Mouse (Mus musculus) lung, embryonic 14.5 days (tissue): ENCODE data around the gene Tmem150a. TPM values are rescaled to one million over a fixed set of nuclear protein-coding genes. Genes with fewer than 3 reads are reported as not detected.

Experiments used
- ATAC-seq: fragments of 200-750 bp; cut with Nextera tagmentation; 2 replicates; pipeline ENCODE4 v1.8.0; 2017; ENCODE audit warnings: mild to moderate bottlenecking, moderate TSS enrichment, moderate library complexity; ENCODE audit not compliant: insufficient read depth
- DNase-seq: peaks from one replicate; pipeline ENCODE4 v3.0.0-alpha.2; 2015
- H3K27ac ChIP-seq: fragments of 300-500 bp; sonication (generic); 2 replicates; pipeline ENCODE4 v1.5.1; 2014; ENCODE audit warnings: low read depth, mild to moderate bottlenecking, moderate library complexity
- H3K27me3 ChIP-seq: fragments of 300-500 bp; sonication (generic); 2 replicates; pipeline ENCODE4 v1.6.1; 2014; ENCODE audit warnings: low read length, control low read depth; ENCODE audit not compliant: insufficient read depth
- H3K36me3 ChIP-seq: fragments of 300-500 bp; sonication (generic); 2 replicates; pipeline ENCODE4 v1.6.1; 2014; ENCODE audit warnings: control low read depth; ENCODE audit not compliant: insufficient read depth
- H3K4me1 ChIP-seq: fragments of 300-500 bp; sonication (generic); 2 replicates; pipeline ENCODE4 v1.6.1; 2014; ENCODE audit warnings: antibody characterized with exemption, control low read depth; ENCODE audit not compliant: insufficient read depth
- H3K4me2 ChIP-seq: fragments of 300-500 bp; sonication (generic); 2 replicates; pipeline ENCODE4 v1.6.1; 2014; ENCODE audit warnings: mild to moderate bottlenecking
- H3K4me3 ChIP-seq: fragments of 300-500 bp; sonication (generic); 2 replicates; pipeline ENCODE4 v1.5.1; 2014; ENCODE audit warnings: low read depth, low read length
- H3K9ac ChIP-seq: fragments of 300-500 bp; sonication (generic); 2 replicates; pipeline ENCODE4 v1.6.1; 2014
- H3K9me3 ChIP-seq: fragments of 300-500 bp; sonication (generic); 2 replicates; pipeline ENCODE4 v1.6.1; 2016; ENCODE audit warnings: low read depth, low read length, control low read depth
- CTCF ChIP-seq: IDR thresholded peaks from 2 replicates; pipeline ENCODE4 v1.5.1; 2016; ENCODE audit warnings: antibody characterized with exemption, low read depth
- WGBS: fragments of 180-500 bp; shearing (Covaris S2); extraction: QIAGEN DNeasy Blood & Tissue Kit; methylation state at CpG from one replicate; pipeline ENCODE4 v1.1.7; 2014; 5-methylcytosine and 5-hydroxymethylcytosine counted together
- polyA plus RNA-seq: library from polyadenylated mRNA; unstranded; fragments of >200 nt; fragmentation: Nextera tagmentation; extraction: Ambion mirVana; gene quantifications from 2 replicates; pipeline ENCODE4 v1.2.1, GENCODE M21; 2014

Tmem150a gene
- polyA plus RNA-seq, 1 experiment from 2014 or later = 10.3 TPM

- Histone ChIP-seq H3K4me2 (no peak overlapping the region), H3K9ac (no peak overlapping the region), H3K9me3 (no peaks in the 10 kb centered on the region), H3K27me3 (no peaks in the 10 kb centered on the region), H3K4me1 (peaks cover 9% of the 10 kb centered on the region; the same call in 1 of the 2 replicates), H3K36me3 (peaks cover 31% of the 10 kb centered on the region), H3K27ac (no peak overlapping the region), H3K4me3 (no peak overlapping the region)
- 91% methylated on average over 2 of the region's 2 CpGs for WGBS
- no peak for DNase-seq
- TF ChIP-seq CTCF = no peak
- no peak for ATAC-seq
Observed at GRCm38 (mm10) chr6:72350214-72350613, 5.0 kb upstream of the Tmem150a start.

GRCm38 (mm10) chr6:72352636-72353405, 2.4 kb upstream of the Tmem150a start:
- Histone ChIP-seq H3K27me3 (no peaks in the 10 kb centered on the region), H3K4me1 (peaks cover 9% of the 10 kb centered on the region; the same call in 1 of the 2 replicates), H3K4me3 (no peak overlapping the region), H3K36me3 (peaks cover 32% of the 10 kb centered on the region), H3K9me3 (no peaks in the 10 kb centered on the region), H3K4me2 (peak overlapping the region; percentile 33), H3K27ac (peak overlapping the region; percentile 48; the same call in 1 of the 2 replicates), H3K9ac (no peak overlapping the region)
- WGBS = 42% methylated on average over 5 of the region's 5 CpGs
- TF ChIP-seq CTCF = no peak
- DNase-seq (peak; percentile 88), ATAC-seq (no peak)

- no peak for TF ChIP-seq CTCF
- H3K27ac ChIP-seq = no peak overlapping the region
- peaks cover 6% of the 10 kb centered on the region; the same call in 1 of the 2 replicates for H3K4me1 ChIP-seq
Observed at GRCm38 (mm10) chr6:72354025-72354424, 1.2 kb upstream of the Tmem150a start.

GRCm38 (mm10) chr6:72356001-72356532, 820 bp downstream of the Tmem150a start:
- WGBS = 29% methylated on average over 8 of the region's 8 CpGs
- DNase-seq (no peak), ATAC-seq (no peak)
- H3K4me1 ChIP-seq = peaks cover 6% of the 10 kb centered on the region; the same call in 1 of the 2 replicates
- TF ChIP-seq CTCF = no peak
- H3K9ac ChIP-seq = peak overlapping the region; percentile 60
- no peaks in the 10 kb centered on the region for H3K27me3 ChIP-seq
- H3K4me2 ChIP-seq = peak overlapping the region; percentile 95
- no peak overlapping the region for H3K27ac ChIP-seq
- H3K4me3 ChIP-seq = peak overlapping the region; percentile 61
- H3K9me3 ChIP-seq = no peaks in the 10 kb centered on the region
- peaks cover 31% of the 10 kb centered on the region for H3K36me3 ChIP-seq

More at GRCm38 (mm10) chr6:72354025-72354424, 1.2 kb upstream of the Tmem150a start:
- Histone ChIP-seq H3K27me3 (no peaks in the 10 kb centered on the region), H3K4me2 (no peak overlapping the region), H3K9me3 (no peaks in the 10 kb centered on the region), H3K36me3 (peaks cover 36% of the 10 kb centered on the region), H3K9ac (no peak overlapping the region), H3K4me3 (no peak overlapping the region)
- 68% methylated on average over 1 of the region's 1 CpGs for WGBS
- DNase-seq (no peak), ATAC-seq (no peak)

GRCm38 (mm10) chr6:72357164-72358079, 2.2 kb downstream of the Tmem150a start:
- Histone ChIP-seq H3K4me2 (no peak overlapping the region), H3K9ac (no peak overlapping the region), H3K4me3 (no peak overlapping the region), H3K27me3 (no peaks in the 10 kb centered on the region), H3K36me3 (peaks cover 28% of the 10 kb centered on the region), H3K9me3 (no peaks in the 10 kb centered on the region), H3K4me1 (peaks cover 8% of the 10 kb centered on the region; the same call in 1 of the 2 replicates), H3K27ac (no peak overlapping the region)
- DNase-seq (no peak), ATAC-seq (no peak)
- WGBS = 56% methylated on average over 5 of the region's 5 CpGs
- no peak for TF ChIP-seq CTCF

- no peak overlapping the region for H3K9ac ChIP-seq
- TF ChIP-seq CTCF = no peak
- H3K4me1 ChIP-seq = 0 out of 2 replicates have a peak, but pooled peaks cover 4% of the 10 kb centered on the region
- WGBS = 89% methylated on average over 10 of the region's 10 CpGs
- peaks cover 28% of the 10 kb centered on the region for H3K36me3 ChIP-seq
- no peak for DNase-seq
- H3K27ac ChIP-seq = no peak overlapping the region
- no peak for ATAC-seq
- H3K4me3 ChIP-seq = no peak overlapping the region
- no peaks in the 10 kb centered on the region for H3K27me3 ChIP-seq
- no peaks in the 10 kb centered on the region for H3K9me3 ChIP-seq
- H3K4me2 ChIP-seq = no peak overlapping the region
Observed at GRCm38 (mm10) chr6:72358086-72358764, 3.0 kb downstream of the Tmem150a start.
